In the genomic region with DNA sequence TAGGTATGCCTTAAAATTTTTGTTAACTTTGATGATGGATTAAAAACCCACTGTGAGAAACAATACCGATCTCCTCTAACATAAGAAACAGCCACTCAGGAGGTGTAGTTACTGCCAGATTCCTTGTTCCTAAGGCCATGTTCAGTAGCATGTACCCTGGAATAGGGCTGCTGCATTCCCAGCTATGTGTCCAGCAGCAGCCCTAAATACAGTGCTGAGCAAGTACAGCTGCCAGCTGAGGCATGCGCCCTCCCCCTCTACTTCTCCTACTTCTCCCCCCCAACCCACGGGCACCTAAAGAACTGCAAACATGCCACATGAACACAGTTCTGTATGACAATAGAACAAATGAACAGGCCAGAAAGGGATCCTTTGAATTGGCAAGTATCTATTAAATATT, we compare ENCODE assay signal across 13 mouse cellular contexts. TPM values are rescaled to one million over a fixed set of nuclear protein-coding genes. Genes with fewer than 3 reads are reported as not detected.
DNase-seq lines count a peak whose midpoint lies in the region; ATAC-seq and TF ChIP-seq lines count a peak whose summit lies in the region.
"Had no signal": no experiment of that assay in that cellular context is flagged by ENCODE, and none has a peak within 500 bp of the region (broad histone marks: within the 10 kb centered on the region; RNA-seq: fewer than 3 reads in every experiment).

No protein-coding gene starts in this region.

- peak overlapping the region; percentile 60 for H3K27ac ChIP-seq in heart, embryonic 16.5 days (ENCODE audit: low read length)
- no peak overlapping the region for H3K27ac ChIP-seq in heart, embryonic 10.5 days
- 0 out of 2 replicates have a peak overlapping the region, but pooled peaks have one; percentile 32 for H3K27ac ChIP-seq in midbrain, embryonic 13.5 days
- no peak overlapping the region for H3K27ac ChIP-seq in midbrain, embryonic 10.5 days (replicated peaks)
- peak overlapping the region; percentile 23; the same call in 1 of the 2 replicates for H3K27ac ChIP-seq in hindbrain, embryonic 12.5 days
- peak overlapping the region; percentile 49; the same call in 1 of the 2 replicates for H3K27ac ChIP-seq in stomach, embryonic 15.5 days
- H3K27ac ChIP-seq in thymus, adult 2 months (ENCODE audit: control insufficient read depth, insufficient read depth, low read length): no peak overlapping the region
- H3K27ac ChIP-seq: liver, embryonic 13.5 days had no signal

- H3K36me3 ChIP-seq in heart, embryonic 16.5 days (ENCODE audit: control insufficient read depth, insufficient read depth): no peaks in the 10 kb centered on the region
- no peaks in the 10 kb centered on the region for H3K36me3 ChIP-seq in heart, embryonic 10.5 days
- peaks cover 5% of the 10 kb centered on the region for H3K36me3 ChIP-seq in midbrain, embryonic 13.5 days
- peaks cover 8% of the 10 kb centered on the region for H3K36me3 ChIP-seq in midbrain, embryonic 10.5 days
- H3K36me3 ChIP-seq in hindbrain, embryonic 12.5 days: no peaks in the 10 kb centered on the region; the same call in 1 of the 2 replicates
- H3K36me3 ChIP-seq in stomach, embryonic 15.5 days: no peaks in the 10 kb centered on the region
- peaks cover 7% of the 10 kb centered on the region; the same call in 1 of the 2 replicates for H3K36me3 ChIP-seq in thymus, adult 2 months (ENCODE audit: control insufficient read depth, insufficient read depth, low read length)
- H3K36me3 ChIP-seq: liver, embryonic 13.5 days had no signal

- WGBS in heart, embryonic 16.5 days: 51% methylated on average over 3 of the region's 3 CpGs
- 75% methylated on average over 3 of the region's 3 CpGs for WGBS in heart, embryonic 10.5 days
- WGBS in midbrain, embryonic 13.5 days: 61% methylated on average over 3 of the region's 3 CpGs
- 78% methylated on average over 3 of the region's 3 CpGs for WGBS in midbrain, embryonic 10.5 days
- 56% methylated on average over 3 of the region's 3 CpGs for WGBS in hindbrain, embryonic 12.5 days
- WGBS in stomach, embryonic 15.5 days: 51% methylated on average over 3 of the region's 3 CpGs
- 79% methylated on average over 3 of the region's 3 CpGs for WGBS in thymus, adult 2 months

- ATAC-seq in heart, embryonic 16.5 days (replicated peaks; ENCODE audit: extremely low read depth, insufficient read depth, low FRiP score): 0 out of 2 replicates have a peak, but pooled peaks have one; percentile 52
- ATAC-seq in midbrain, embryonic 13.5 days: 0 out of 2 replicates have a peak, but pooled peaks have one; percentile 43
- no peak for ATAC-seq in hindbrain, embryonic 12.5 days (ENCODE audit: low FRiP score)
- ATAC-seq in stomach, embryonic 15.5 days (ENCODE audit: insufficient read depth, low FRiP score, low read depth): no peak
- no peak for ATAC-seq in erythroid progenitor cell, adult 5-6 weeks (replicated peaks; ENCODE audit: low FRiP score, poor library complexity, severe bottlenecking)
- ATAC-seq: CD4-positive, CD25-positive, alpha-beta regulatory T cell, adult 4 months; inflammation-experienced regulatory T-cells, adult 6 months had no signal

- TF ChIP-seq POLR2A in thymus, adult 2 months (IDR thresholded peaks at IDR 0.05; ENCODE audit: control insufficient read depth, extremely low read depth, insufficient read depth, low read length, poor library complexity): no peak

- no peak overlapping the region for H3K9ac ChIP-seq in heart, embryonic 16.5 days (ENCODE audit: low read length)
- H3K9ac ChIP-seq in midbrain, embryonic 13.5 days (replicated peaks): no peak overlapping the region
- no peak overlapping the region for H3K9ac ChIP-seq in hindbrain, embryonic 12.5 days
- H3K9ac ChIP-seq in stomach, embryonic 15.5 days: no peak overlapping the region
- H3K9ac ChIP-seq: liver, embryonic 13.5 days had no signal

- no peaks in the 10 kb centered on the region for H3K27me3 ChIP-seq in heart, embryonic 16.5 days (ENCODE audit: control insufficient read depth, insufficient read depth, low read length)
- H3K27me3 ChIP-seq in heart, embryonic 10.5 days (ENCODE audit: insufficient read depth, poor library complexity, severe bottlenecking): no peaks in the 10 kb centered on the region
- no peaks in the 10 kb centered on the region for H3K27me3 ChIP-seq in midbrain, embryonic 13.5 days
- H3K27me3 ChIP-seq in midbrain, embryonic 10.5 days (ENCODE audit: low read depth, poor library complexity, severe bottlenecking): no peaks in the 10 kb centered on the region
- H3K27me3 ChIP-seq in hindbrain, embryonic 12.5 days: no peaks in the 10 kb centered on the region
- no peaks in the 10 kb centered on the region for H3K27me3 ChIP-seq in stomach, embryonic 15.5 days (replicated peaks)
- no peaks in the 10 kb centered on the region for H3K27me3 ChIP-seq in thymus, adult 2 months (ENCODE audit: control insufficient read depth, insufficient read depth, low read length)
- H3K27me3 ChIP-seq: liver, embryonic 13.5 days had no signal

- peaks cover 25% of the 10 kb centered on the region for H3K4me1 ChIP-seq in heart, embryonic 16.5 days (ENCODE audit: control insufficient read depth, insufficient read depth, low read length)
- peaks cover 21% of the 10 kb centered on the region for H3K4me1 ChIP-seq in heart, embryonic 10.5 days
- H3K4me1 ChIP-seq in midbrain, embryonic 13.5 days (replicated peaks): peaks cover 18% of the 10 kb centered on the region
- H3K4me1 ChIP-seq in midbrain, embryonic 10.5 days: peaks cover 19% of the 10 kb centered on the region
- peaks cover 10% of the 10 kb centered on the region for H3K4me1 ChIP-seq in hindbrain, embryonic 12.5 days
- peaks cover 3% of the 10 kb centered on the region; the same call in 1 of the 2 replicates for H3K4me1 ChIP-seq in stomach, embryonic 15.5 days
- no peaks in the 10 kb centered on the region; the same call in 1 of the 2 replicates for H3K4me1 ChIP-seq in thymus, adult 2 months (replicated peaks; ENCODE audit: control insufficient read depth, insufficient read depth, low read length)

- DNase-seq in heart, embryonic 10.5 days (ENCODE audit: low spot score): no peak
- no peak for DNase-seq in midbrain, embryonic 10.5 days (ENCODE audit: low spot score)
- no peak for DNase-seq in thymus, adult 2 months
- DNase-seq: cerebellum, adult 9-10 months; liver, embryonic 13.5 days had no signal

- TF ChIP-seq CTCF in thymus, adult 2 months (IDR thresholded peaks at IDR 0.05; ENCODE audit: borderline replicate concordance, control insufficient read depth, extremely low read depth, insufficient read depth, low read length, poor library complexity): no peak

- H3K4me2 ChIP-seq in heart, embryonic 16.5 days (ENCODE audit: low read depth, low read length): no peak overlapping the region
- H3K4me2 ChIP-seq in midbrain, embryonic 13.5 days (replicated peaks): no peak overlapping the region
- H3K4me2 ChIP-seq in hindbrain, embryonic 12.5 days (replicated peaks): no peak overlapping the region
- no peak overlapping the region for H3K4me2 ChIP-seq in stomach, embryonic 15.5 days
- H3K4me2 ChIP-seq: liver, embryonic 13.5 days had no signal

- no peak overlapping the region for H3K4me3 ChIP-seq in heart, embryonic 16.5 days (ENCODE audit: low read length)
- no peak overlapping the region for H3K4me3 ChIP-seq in heart, embryonic 10.5 days
- H3K4me3 ChIP-seq in midbrain, embryonic 13.5 days (replicated peaks): no peak overlapping the region
- H3K4me3 ChIP-seq in midbrain, embryonic 10.5 days: no peak overlapping the region
- H3K4me3 ChIP-seq in hindbrain, embryonic 12.5 days: no peak overlapping the region
- H3K4me3 ChIP-seq in stomach, embryonic 15.5 days (replicated peaks): no peak overlapping the region
- H3K4me3 ChIP-seq in thymus, adult 2 months (ENCODE audit: control insufficient read depth, insufficient read depth, low read length): no peak overlapping the region
- H3K4me3 ChIP-seq: liver, embryonic 13.5 days; myocyte had no signal

- no peaks in the 10 kb centered on the region for H3K9me3 ChIP-seq in heart, embryonic 16.5 days (replicated peaks; ENCODE audit: control insufficient read depth, low read length)
- H3K9me3 ChIP-seq in heart, embryonic 10.5 days: no peaks in the 10 kb centered on the region
- H3K9me3 ChIP-seq in midbrain, embryonic 13.5 days: no peaks in the 10 kb centered on the region
- H3K9me3 ChIP-seq in midbrain, embryonic 10.5 days (replicated peaks): no peaks in the 10 kb centered on the region
- H3K9me3 ChIP-seq in hindbrain, embryonic 12.5 days (replicated peaks): no peaks in the 10 kb centered on the region
- no peaks in the 10 kb centered on the region for H3K9me3 ChIP-seq in stomach, embryonic 15.5 days
- H3K9me3 ChIP-seq: liver, embryonic 13.5 days had no signal

RNA-seq across cellular contexts. Expression of gene Angptl1, which starts 25.4 kb away (rescaled TPM):
- polyA plus RNA-seq in heart, embryonic 16.5 days (2015; fragmentation: Nextera tagmentation; extraction: Ambion mirVana): 3.0 and 3.8 TPM in 2 replicates
- 0.79 and 1.9 TPM in 2 replicates for polyA plus RNA-seq in heart, embryonic 10.5 days (2016; fragmentation: Nextera tagmentation; extraction: Ambion mirVana)
- polyA plus RNA-seq in midbrain, embryonic 13.5 days (2015; fragmentation: Nextera tagmentation; extraction: Ambion mirVana): 0.57 and 0.86 TPM in 2 replicates
- 1.0 and 1.3 TPM in 2 replicates for polyA plus RNA-seq in midbrain, embryonic 10.5 days (2016; fragmentation: Nextera tagmentation; extraction: Ambion mirVana)
- polyA plus RNA-seq in hindbrain, embryonic 12.5 days (2016; fragmentation: Nextera tagmentation; extraction: Ambion mirVana): 9.4 and 14.0 TPM in 2 replicates
- polyA plus RNA-seq in stomach, embryonic 15.5 days (2015; fragmentation: Nextera tagmentation; extraction: Ambion mirVana): 17.1 and 17.8 TPM in 2 replicates
- 0.22 and 0.32 TPM in 2 replicates for polyA plus RNA-seq in thymus, adult 2 months (2012; rRNA removed)
- total RNA-seq in erythroid progenitor cell, adult 5-6 weeks (2015; ENCODE audit: low replicate concordance): not detected in 2 replicates
- total RNA-seq in erythroid progenitor cell, adult 5-6 weeks (2017; ENCODE audit: low replicate concordance): 0.51 and 0.53 TPM in 2 replicates

Comparison
In these comparisons a context has a peak if more than half of its experiments do, and no peak if none do; other contexts are left out.
1. H3K27ac ChIP-seq: peak in heart, embryonic 16.5 days (single experiment), midbrain, embryonic 13.5 days (single experiment), hindbrain, embryonic 12.5 days (single experiment) and stomach, embryonic 15.5 days (single experiment); none in heart, embryonic 10.5 days (single experiment), midbrain, embryonic 10.5 days (single experiment) and thymus, adult 2 months (single experiment).
2. ATAC-seq: peak in heart, embryonic 16.5 days (single experiment) and midbrain, embryonic 13.5 days (single experiment); none in hindbrain, embryonic 12.5 days (single experiment), stomach, embryonic 15.5 days (single experiment) and erythroid progenitor cell, adult 5-6 weeks (single experiment).